Mouse (Mus musculus): Measurements from ENCODE around the gene Grk3.

The Grk3 gene

GRCm38 (mm10) chr5:112868620-112869019 is 147.0 kb downstream of the Grk3 start:
- H3K9me3 ChIP-seq (ENCODE audit: low read length) = peaks cover 6% of the 10 kb centered on the region

DNA sequence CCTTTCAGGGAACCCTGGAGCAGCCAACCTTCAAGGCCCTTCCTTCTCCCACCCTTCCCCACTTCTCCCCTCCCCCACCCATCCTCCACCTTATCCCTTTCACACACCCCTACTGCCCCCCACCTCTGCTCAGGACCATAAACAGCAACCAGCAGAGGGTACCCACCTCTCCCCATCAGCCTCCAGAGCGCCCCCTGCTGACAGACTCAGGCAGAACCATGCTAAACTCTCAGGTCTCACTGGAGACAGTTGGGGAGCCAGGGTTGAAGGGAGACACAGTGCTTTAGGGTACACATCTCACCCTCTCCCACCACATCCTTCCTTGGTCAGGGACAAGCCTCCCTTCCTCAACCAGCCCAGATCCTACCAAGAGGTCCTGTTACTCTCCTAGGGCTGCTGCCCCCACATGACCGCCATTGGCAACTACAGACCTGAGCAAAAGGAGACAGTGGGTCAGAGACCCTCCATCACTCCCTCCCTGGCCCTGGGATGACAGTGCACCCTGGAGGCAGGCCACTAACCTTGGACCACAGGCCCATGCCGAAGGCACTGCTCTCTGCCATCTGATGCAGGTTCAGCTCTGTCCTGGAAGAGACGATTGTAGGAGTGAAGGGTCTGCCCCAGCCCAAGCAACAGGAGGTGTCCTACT is 150.7 kb downstream of the Grk3 start:
- Histone ChIP-seq H3K27me3 (ENCODE audit: insufficient read depth, low read length) (peaks cover 3% of the 10 kb centered on the region; the same call in 1 of the 2 replicates), H3K36me3 (ENCODE audit: insufficient read depth, low read length) (no peaks in the 10 kb centered on the region), H3K4me1 (replicated peaks; ENCODE audit: low read depth, low read length) (0 out of 2 replicates have a peak, but pooled peaks cover 5% of the 10 kb centered on the region), H3K9me3 (ENCODE audit: low read length) (peaks cover 6% of the 10 kb centered on the region), H3K4me3 (replicated peaks; ENCODE audit: low read length) (no peak overlapping the region)
- TF ChIP-seq CTCF (conservative IDR thresholded peaks at IDR 0.05; ENCODE audit: low read length) (peak; percentile 36; the same call in 1 of the 2 replicates), NANOG (IDR thresholded peaks at IDR 0.05; ENCODE audit: borderline replicate concordance, low read length) (no peak), POU5F1 (IDR thresholded peaks at IDR 0.05; ENCODE audit: borderline replicate concordance, low read length) (no peak)

More at GRCm38 (mm10) chr5:112868620-112869019, 147.0 kb downstream of the Grk3 start:
- Histone ChIP-seq H3K4me1 (replicated peaks; ENCODE audit: low read depth, low read length) (0 out of 2 replicates have a peak, but pooled peaks cover 5% of the 10 kb centered on the region), H3K4me3 (replicated peaks; ENCODE audit: low read length) (no peak overlapping the region), H3K36me3 (ENCODE audit: insufficient read depth, low read length) (no peaks in the 10 kb centered on the region), H3K27me3 (ENCODE audit: insufficient read depth, low read length) (peaks cover 20% of the 10 kb centered on the region)
- TF ChIP-seq NANOG (IDR thresholded peaks at IDR 0.05; ENCODE audit: borderline replicate concordance, low read length) (no peak), CTCF (conservative IDR thresholded peaks at IDR 0.05; ENCODE audit: low read length) (no peak), POU5F1 (IDR thresholded peaks at IDR 0.05; ENCODE audit: borderline replicate concordance, low read length) (no peak)
